Mouse (Mus musculus) brain, embryonic 14.5 days (tissue): ENCODE data around the gene Dennd1a.

Experiments used
- CTCF ChIP-seq: fragments of 200-500 bp; IDR thresholded peaks from 2 replicates; pipeline ENCODE4 v1.5.1; 2012; ENCODE audit warnings: inconsistent platforms, mild to moderate bottlenecking, moderate library complexity, borderline replicate concordance; ENCODE audit not compliant: insufficient read depth, insufficient read length; ENCODE audit errors: extremely low read depth
- POLR2A ChIP-seq: fragments of 200-500 bp; IDR thresholded peaks from 2 replicates; pipeline ENCODE4 v1.6.1; 2012; ENCODE audit warnings: mild to moderate bottlenecking, inconsistent platforms, borderline replicate concordance; ENCODE audit not compliant: poor library complexity, insufficient read depth, insufficient read length, severe bottlenecking; ENCODE audit errors: extremely low read depth

- TF ChIP-seq CTCF (no peak), POLR2A (no peak)
Observed at GRCm38 (mm10) chr2:38323380-38323779, 36.2 kb upstream of the Dennd1a start.
